Mouse (Mus musculus) adrenal gland, adult (tissue): ENCODE measurements at regions not wholly inside any gene's neighbourhood (a gene's known extent, or its start where the extent isn't known, plus 50 kb on each side); places are given as distances from the start of the nearest gene placed in this dataset.

ENCODE experiments used
- DNase-seq, 2 experiments: peaks; one replicate each; pipeline ENCODE4 v3.0.0; 2022 to 2023; ENCODE audit warnings: low spot score in 1 of 2; ENCODE audit not compliant: inconsistent age in 2 of 2

DNA sequence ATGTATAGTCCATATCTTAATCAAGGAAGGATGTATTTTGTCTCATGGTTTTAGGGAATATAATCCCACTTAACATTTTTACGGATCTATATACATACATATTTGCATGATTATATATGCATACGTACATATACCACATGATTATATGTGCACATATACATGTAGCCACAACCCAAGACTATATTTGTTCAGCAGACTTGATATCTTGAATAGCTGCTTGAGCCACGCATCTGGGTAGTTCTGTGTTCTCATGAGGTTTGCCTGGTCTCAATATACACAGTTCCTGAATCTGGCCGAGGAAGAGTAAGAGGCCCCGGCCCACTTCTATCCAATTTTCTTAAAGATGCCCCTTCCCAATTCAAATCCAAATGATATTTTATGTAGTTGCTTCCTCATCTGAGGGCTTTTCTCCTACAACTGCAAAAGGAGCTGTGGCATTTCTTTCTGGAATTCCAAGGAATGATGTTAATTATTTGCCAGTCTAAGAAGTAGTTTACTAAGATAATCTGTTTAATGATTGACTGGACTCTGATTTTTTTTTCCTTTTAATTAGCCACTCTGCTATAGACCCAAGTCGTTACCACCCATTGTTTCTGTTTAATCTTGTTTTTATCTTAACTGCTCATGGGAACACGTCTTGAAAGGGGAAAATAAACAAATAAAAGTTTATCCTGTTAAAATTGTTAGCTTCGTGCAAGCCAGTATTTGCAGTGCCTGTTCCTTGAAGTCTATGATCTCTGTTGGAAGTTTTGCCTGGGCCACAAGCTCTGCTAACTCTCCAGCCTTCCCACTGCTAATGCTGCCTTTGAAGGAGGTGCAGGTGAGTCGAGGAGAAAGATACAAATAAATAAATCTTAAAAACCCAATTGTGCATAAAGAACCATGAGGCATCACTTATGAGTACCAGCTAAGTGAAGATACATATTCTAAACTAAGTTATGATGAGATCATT lies 112.9 kb upstream of the Kitl start:
- DNase-seq, result no peak

DNA sequence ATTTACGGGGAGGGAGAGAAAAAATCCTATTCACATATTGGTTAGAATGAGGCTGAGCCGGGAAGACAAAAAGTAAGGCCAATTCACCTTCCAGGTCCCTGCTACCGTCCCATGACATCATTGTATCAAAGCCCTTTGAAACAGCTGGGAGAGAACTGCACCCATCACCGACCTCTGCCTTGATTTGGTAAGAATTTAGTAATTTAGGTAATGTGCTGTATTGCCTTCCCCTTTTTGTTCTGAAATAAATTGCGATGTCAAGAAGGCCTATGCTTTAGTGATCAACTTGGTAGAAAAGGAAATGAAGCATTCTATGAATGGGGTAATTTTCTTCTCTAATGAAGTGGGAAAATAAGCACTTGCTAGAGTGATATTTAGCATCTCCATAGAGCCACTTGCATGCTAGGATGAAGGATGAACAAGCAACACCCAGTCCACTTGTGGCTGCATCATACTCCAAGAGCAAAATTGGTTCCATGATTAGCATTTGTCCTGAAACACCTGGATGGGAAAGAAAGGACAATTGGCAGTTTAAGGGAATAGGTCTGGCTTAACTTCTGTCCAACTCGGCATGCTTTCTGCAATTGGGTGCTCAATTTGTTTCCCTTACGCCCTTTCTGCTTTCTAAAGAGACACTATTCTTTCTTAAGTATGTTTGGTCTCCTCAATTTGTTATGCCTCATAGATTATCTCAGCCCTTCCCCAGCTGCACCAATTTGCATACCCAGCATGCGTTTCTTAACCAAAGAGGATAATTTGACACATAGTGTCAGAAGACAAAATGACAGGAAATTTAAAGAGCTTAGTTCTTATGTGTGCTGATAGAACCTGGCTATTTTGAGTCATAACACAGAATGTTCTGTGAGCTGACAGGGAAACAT lies 114.2 kb upstream of the Kitl start:
- no peak for DNase-seq

DNA sequence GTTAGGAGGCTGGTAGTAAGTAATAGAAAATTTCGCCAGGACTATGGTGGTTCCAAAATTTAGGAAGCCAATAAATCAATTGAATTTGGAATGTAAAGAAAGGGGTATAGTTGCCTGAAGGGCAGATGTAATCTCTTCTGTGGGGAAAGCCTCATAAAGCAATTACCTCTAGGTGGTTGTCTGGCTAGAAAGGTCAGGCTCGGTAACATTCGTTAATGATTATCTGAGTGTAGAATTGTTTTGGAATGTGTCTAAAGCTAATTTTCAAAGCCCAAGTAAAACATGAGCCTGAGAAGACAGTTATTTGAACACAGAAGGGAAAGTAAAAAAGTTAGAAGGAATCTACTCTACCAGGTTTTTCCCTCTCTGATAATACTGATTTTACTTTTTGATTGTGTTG lies 121.4 kb upstream of the Kitl start:
- DNase-seq, result no peak

DNA sequence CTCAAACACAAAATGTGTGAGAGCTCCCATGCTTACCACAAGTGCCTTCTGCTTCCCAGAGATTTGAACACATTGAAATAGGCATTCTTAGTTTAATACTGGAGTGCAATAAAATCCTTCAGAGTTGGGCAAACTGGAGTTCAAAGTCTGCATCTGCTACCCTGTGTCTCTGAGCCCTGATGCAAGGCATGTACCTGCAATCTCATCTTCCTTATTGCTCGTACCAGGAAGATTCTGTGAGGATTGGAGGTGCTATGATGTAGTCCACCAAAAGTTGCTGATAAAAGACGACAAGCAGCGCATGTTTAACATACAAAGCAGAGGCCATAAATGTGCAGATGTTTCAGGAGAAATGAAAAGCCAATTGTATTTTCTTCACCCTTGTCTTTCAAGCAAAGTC lies 123.5 kb upstream of the Kitl start:
- DNase-seq, result no peak

DNA sequence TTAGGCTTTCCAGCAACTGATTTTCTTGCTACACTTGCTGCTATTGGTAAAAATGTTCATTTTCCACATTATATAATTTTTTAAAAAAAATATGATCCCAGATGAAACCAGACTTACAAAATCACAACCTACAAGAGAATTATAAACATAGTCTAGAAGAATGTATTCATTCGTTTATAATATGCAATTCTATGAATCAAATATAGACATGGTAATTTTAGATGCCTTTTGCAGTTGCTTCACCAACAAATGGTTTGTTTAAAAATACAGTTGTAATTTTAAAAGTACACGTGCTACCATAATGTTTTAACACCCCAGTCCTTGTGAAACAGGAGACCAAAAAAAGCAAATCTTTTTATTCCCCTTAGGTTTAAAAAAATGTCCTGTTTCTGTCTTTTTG lies 122.4 kb upstream of the Csl start:
- no peak for DNase-seq

DNA sequence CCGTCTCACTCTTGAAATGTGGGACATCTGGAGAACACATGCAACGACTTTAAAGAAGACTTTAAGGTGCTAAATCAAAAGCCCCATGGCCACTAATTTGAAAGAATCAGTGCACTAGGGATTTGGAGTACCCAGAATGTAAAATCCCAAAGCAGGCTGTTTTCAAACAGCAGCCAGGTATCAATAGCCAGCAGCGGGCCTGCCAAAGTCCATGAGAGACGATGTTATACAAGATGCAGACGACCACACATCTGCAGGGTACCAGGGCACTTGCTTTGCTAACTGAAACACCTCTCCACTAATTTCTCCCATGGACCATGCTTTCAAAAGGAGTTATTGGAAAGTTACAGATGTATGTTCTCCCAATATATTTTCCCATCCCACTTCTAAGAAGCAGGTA lies 119.9 kb upstream of the Csl start:
- no peak for DNase-seq

DNA sequence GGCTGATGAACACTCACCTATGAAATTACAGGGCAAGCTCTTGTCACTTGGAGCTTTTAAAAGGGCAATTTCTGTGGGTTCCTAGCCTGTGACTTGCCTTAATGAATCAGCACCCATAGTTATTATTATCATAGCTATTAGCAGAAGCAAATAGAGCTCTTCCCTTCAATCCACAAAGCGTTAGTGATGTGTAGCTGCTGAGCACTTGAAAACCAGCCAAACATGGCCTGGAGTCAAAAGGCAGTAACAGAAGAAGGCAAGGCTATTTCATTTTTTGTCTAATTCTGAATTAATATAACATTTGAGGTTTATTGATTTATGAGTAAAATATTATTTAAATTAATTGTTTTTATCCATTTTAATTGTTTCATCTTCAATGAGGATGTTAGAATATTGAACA lies 105.3 kb upstream of the Csl start:
- no peak for DNase-seq

DNA sequence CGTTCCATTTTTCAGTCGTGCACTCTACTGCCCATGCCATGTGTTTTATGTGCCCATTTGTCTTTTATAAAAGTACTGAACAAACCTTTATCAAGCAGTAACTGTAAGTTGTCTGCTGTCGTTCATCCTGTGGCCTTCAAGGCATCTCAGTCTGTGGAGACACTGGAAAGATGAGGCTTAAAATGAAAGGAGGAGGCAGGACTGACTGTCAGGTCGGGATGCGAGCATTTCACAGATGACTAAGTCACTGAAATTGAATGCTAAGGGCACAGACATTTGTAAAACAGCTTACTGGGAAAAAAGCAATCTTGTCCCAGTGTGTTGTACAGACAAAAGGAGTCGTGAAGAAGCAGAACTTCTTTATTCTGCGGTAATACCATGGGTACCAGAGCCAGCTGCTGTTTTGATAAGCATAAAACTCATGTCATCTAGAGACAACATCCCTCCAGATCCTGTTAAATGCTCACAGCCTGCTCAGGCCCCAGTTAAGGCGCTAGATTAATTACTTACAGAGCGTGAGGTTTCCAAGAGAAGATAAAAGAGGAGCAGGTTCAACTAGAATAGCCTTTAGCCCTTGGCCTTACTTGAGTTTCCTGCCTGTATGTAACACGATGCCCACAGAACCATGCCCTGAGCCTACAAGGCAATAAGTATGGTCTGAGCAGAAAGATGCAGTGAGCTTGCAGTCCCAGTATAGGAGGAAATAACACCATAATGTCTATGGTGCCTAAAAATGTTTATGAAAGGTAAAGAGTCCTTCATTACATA lies 101.0 kb upstream of the Csl start:
- DNase-seq, result no peak

DNA sequence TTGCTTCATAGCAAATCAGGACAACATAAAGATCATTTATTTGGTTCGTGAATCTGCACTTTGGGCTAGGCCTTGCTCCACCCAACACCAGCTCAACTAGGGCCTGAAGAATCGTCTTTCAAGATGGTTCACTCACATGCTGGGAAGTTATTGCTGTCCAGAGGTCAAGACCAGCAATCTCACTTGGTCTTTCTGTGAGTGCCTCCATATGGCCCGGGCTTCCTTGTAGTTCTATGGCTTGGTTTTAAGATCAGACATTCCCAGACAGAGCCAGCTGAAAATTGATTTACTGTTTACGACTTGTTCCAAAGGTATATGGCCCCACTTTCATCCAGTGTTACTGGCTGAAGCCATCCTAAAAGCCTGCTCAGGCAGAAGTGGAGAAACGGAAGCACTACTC lies 84.7 kb upstream of the Csl start:
- DNase-seq, result no peak

DNA sequence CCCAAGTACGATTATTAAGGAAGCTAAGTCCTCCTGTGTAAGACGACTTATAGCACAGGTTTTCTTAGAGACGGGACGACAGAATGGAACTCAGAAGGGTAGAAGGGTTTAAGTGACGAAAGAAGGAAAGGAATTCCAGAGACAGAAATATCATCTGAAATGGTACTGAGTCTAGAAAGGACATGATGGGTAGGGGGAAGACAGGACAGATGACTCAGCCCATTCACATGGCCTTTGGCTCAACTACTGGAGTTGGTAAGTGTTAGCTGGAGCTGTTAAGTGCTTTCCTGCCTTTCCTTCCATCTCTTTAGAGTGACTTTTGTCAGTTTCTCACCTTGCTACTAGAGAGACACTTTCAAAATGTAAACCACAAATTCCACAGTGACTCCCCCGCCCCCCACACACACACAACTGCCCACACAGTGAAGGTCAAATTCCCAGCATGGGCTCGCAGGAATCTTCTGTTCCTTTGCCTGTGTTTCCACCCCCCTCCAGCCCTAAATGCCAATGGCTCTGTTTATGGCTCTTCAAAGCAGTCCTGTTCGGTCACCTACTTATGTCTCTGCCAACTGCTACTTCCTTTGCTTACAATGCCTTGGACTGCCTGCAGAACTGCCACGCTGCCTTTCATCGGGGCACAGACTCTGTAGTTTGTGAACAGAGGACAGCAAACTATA lies 81.8 kb upstream of the Csl start:
- DNase-seq, result peak; percentile 31 to 53

DNA sequence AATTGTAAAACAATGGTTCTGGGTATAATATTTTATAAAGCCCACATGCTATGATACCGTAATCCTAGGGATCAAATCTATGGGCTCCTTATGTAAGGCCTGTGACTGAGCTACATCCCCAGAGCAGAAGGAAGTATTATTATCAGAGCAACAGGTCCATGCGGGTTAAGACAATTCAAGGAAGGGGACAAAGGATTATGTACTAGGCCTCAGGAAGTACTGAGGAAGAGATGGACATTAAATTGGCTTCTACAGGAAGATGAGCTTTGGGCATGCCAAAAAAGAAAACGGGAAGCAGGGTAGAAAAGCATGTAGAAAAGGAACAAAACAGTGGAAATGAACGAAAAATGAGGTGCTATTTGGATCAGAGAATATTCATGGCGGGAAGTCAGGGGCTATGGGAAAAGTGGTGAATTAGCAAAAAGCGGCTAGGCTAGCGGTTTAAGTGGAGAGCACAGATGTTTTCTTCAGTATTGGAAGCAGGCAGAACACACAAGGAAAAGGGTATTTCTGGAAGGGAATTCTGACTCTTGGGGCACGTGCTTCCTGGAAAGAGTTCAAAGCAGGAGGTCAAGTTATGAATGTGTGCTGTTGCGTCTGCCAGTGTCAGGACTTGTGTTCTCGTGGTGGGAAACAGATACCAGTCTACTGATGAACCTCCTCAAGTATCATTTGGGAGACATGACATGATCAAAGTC lies 80.9 kb upstream of the Csl start:
- peak; percentile 9 to 42 for DNase-seq

DNA sequence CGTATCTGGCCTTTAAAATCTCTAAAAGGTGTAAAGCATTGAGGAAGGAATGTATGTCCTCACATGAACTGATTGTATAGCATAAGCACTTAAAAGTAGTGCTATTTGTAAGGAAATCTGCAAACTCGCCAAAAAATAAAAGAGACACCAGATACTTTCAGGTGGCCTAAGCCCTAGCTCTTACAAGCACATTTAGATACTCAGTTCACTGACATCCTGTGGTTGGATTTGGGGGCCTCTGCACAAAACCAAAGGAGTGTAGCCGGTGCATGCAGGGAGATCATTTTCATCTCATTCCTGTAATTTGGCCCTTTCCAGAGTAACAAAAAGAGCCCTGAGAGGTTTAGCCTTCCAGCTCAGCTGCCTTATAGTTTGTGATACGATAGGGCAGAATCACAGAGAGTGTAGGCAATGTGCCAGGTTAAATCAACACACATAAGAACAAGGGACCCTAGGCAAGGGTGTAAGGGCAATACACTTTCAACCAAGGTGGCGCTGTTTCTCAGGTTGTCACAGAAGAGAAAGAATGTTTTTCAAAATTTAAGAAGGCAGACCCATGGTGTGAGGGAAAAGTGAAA lies 77.5 kb upstream of the Csl start:
- no peak for DNase-seq

DNA sequence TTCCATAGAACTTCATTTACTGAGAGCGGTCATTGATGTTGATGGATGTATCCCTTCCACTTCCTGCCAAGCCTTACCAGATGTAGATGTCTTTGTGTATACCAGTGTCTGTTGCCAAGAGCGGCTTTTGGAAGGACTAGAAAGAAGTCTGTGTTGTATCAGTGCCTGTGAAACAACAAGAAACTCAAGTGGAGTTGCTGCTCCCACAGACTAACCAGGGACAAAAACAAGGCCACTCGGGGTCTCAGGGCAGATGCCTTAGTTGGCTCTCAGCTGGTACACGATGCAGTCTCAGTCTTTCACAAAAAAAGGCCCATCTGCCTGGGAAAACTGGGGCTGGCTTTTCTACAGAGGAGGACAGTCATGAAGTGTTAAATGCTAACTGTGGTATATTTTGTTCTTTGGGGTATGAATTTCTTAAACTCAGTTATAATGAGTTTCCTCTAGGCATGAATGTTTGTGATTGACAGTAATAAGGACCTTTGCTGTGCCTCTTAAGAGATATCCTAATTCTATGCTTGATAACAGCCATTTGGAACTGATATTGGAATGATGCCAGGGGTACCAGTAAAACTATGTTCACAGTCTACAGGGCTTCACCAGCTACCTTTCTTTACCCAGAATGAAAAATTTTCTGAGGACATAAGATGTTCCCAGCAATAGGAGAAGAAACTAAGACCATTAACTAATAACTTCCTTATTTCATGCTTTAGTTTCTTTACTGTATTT lies 75.6 kb upstream of the Csl start:
- DNase-seq, result no peak

DNA sequence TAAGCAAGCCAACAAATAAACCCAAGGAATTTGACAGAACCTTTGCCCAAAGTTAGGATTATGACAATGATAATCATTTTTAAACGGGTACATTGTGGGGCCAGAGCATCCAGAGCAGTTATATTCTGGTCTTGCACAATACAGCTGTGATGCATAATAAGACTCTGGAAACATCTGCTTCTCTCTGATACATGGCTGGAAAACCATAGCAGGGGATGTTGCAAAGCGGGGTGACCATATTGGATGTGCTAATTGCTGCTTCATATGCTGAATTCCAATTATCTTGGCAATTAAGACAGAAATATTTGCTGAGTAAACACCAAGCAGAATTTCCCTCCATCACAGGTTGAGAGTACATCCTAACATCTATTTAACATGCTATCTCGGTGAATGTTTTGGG lies 70.5 kb upstream of the Csl start:
- DNase-seq, result no peak

DNA sequence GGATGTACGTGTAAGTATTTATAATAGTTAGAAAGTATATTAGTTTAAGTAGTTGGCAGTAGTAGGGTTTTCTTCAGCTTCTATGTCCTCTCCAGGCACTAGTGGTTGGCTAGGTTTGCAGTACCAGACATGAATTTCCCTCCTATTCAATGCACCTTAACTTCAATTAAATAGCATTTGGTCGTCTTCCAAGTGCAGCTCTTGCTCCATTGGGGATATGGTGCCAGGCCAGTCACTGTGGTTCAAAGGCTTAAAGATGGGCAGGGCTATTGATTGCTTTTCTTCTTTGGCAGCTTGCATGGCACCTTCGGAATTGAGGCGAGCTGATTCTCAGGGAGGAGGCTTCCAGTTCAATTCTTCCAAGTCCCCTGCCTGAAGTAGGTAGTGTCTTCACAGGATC lies 68.0 kb upstream of the Csl start:
- DNase-seq, result no peak

DNA sequence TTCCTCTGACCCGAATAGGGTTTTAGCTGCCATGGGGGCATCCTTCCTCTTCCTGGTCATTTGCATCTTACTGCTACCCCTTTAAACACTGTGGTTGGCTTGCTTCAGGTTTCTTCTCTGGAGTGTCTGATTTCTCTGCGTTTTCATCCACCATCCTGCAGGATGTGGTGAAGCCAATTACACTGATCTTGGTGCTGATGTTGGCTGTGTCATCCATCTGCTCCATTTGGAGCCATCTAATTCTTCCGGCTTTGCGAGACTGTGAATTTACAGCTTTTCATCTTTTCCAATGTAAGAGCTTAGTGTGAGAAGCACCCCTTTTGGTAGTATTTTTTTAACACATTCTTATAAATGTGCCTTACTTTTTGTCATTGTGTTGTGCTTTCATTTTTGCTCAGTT lies 66.4 kb upstream of the Csl start:
- no peak for DNase-seq

DNA sequence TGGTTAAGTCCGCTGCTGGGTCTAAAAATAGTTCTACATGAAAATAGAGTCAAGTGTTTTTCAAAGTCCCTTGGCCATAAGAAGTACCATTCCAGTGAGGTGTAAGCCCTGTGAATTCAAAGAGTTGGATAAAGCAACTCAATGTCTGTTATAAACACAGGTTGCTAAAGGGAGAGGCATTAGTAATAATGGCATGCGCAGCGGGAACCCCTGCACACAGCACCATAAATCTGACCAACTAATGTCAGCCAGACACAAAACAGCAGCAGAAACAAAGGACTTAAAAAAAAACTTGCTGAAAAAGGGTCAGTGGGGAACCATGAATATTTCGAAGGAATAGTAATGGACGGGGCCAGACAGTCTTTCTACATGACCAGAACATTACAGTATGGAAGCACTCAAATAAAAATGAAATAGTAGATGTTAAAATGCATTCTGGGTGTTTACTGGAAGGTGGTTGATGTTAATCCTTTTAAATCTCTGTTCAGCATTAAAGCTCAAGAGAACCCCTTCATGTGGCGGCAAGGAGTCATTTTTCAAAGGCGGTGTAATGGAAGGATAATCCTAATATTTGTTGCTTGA lies 52.7 kb upstream of the Csl start:
- DNase-seq, result no peak

DNA sequence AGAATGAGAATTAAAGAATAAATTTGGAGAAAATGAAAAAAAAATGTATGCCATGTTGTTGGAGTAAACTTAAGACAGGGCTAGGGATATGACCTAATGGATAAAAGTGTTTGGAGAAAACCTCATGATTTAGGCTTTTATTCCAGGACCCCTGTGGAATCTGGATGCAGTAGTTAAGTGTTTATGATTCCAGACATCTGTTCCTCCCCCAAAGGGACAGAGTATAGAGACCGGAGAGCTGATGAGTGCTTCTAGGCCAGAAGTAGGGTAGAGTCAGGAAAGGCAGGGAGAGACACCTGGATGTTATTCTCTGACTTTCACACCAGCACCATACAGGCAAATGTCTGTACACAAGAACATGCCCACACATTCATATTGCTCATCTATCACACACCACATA lies 52.0 kb upstream of the Csl start:
- DNase-seq, result no peak
